Comparison of ENCODE assay signal across 29 mouse cellular contexts in the genomic region with DNA sequence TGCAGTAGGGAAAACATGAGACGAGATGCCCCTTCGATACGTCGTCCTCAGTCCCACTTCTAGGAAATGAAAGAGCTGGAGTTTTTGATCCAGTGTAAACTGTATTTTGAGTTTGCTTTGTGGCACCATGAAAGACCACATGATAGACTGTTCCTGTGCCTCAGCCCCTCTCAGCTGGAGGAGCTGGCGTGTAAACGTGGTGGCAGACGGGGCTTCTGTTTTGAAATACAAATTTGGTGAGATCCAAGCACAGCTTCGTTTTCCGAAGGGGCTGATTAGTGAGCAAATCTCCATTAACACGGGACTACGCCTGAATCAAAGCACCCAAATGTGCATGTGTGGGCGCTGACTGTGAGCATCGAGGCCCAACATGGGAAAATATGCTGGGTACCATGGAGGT.
"Had no signal": no experiment of that assay in that cellular context is flagged by ENCODE, and none has a peak within 500 bp of the region (broad histone marks: within the 10 kb centered on the region; RNA-seq: fewer than 3 reads in every experiment).

No protein-coding gene starts in this region.

- H3K9ac ChIP-seq: heart, embryonic 13.5 days; heart, embryonic 15.5 days; hindbrain, embryonic 12.5 days; hindbrain, embryonic 14.5 days; intestine, embryonic 15.5 days; limb, embryonic 12.5 days; liver, embryonic 13.5 days; liver, embryonic 15.5 days had no signal

- ATAC-seq: hindbrain, embryonic 16.5 days; inflammation-experienced regulatory T-cells, adult 6 months; intestine, embryonic 15.5 days; intestine, postnatal 0 days had no signal

- H3K9me3 ChIP-seq: heart, embryonic 13.5 days; heart, embryonic 15.5 days; hindbrain, embryonic 10.5 days; hindbrain, embryonic 12.5 days; intestine, embryonic 15.5 days; limb, embryonic 10.5 days; limb, embryonic 12.5 days had no signal

- DNase-seq: gastrocnemius, adult 2 months; gastrocnemius, postnatal 10 days; gastrocnemius, postnatal 25 days; heart, adult 2 months; heart, postnatal 14 days; heart, postnatal 4 days; kidney, adult 18-20 months; kidney, adult 8-10 months; kidney, postnatal 10 days; kidney, postnatal 25 days; kidney, postnatal 4 days; layer of hippocampus, adult 9-11 months; liver; liver, embryonic 13.5 days had no signal

- H3K4me2 ChIP-seq: heart, embryonic 11.5 days; heart, embryonic 13.5 days; heart, embryonic 15.5 days; hindbrain, embryonic 12.5 days; hindbrain, embryonic 14.5 days; intestine, embryonic 15.5 days; limb, embryonic 12.5 days; liver, embryonic 11.5 days; liver, embryonic 13.5 days; liver, embryonic 15.5 days had no signal

- H3K27me3 ChIP-seq: heart, embryonic 13.5 days; heart, embryonic 15.5 days; hindbrain, embryonic 12.5 days; intestine, embryonic 15.5 days; limb, embryonic 12.5 days; liver, embryonic 13.5 days; liver, embryonic 15.5 days had no signal

- H3K4me3 ChIP-seq: gastrocnemius, adult 2 months; heart, adult 2 months; heart, embryonic 13.5 days; heart, embryonic 15.5 days; hindbrain, embryonic 10.5 days; hindbrain, embryonic 12.5 days; intestine, embryonic 15.5 days; left cerebral cortex, adult 2 months; limb, embryonic 10.5 days; limb, embryonic 12.5 days; liver, embryonic 13.5 days; liver, embryonic 15.5 days had no signal

- H3K27ac ChIP-seq: gastrocnemius, adult 2 months; heart, adult 2 months; heart, embryonic 13.5 days; heart, embryonic 15.5 days; hindbrain, embryonic 10.5 days; hindbrain, embryonic 12.5 days; hindbrain, embryonic 14.5 days; intestine, embryonic 15.5 days; left cerebral cortex, adult 2 months; limb, embryonic 10.5 days; limb, embryonic 12.5 days; liver, embryonic 13.5 days; liver, embryonic 15.5 days had no signal

- H3K4me1 ChIP-seq: heart, embryonic 13.5 days; heart, embryonic 15.5 days; hindbrain, embryonic 10.5 days; hindbrain, embryonic 12.5 days; intestine, embryonic 15.5 days; limb, embryonic 10.5 days; limb, embryonic 12.5 days; liver, embryonic 13.5 days; liver, embryonic 15.5 days had no signal

- H3K36me3 ChIP-seq: heart, embryonic 13.5 days; heart, embryonic 15.5 days; hindbrain, embryonic 10.5 days; hindbrain, embryonic 12.5 days; intestine, embryonic 15.5 days; limb, embryonic 10.5 days; limb, embryonic 12.5 days; liver, embryonic 13.5 days; liver, embryonic 15.5 days had no signal
